12 mouse cellular contexts compared by ENCODE assay signal in genomic region chr11:76337764-76338163, GRCm38 (mm10).
DNase-seq lines count a peak whose midpoint lies in the region; ATAC-seq lines count a peak whose summit lies in the region.
"Had no signal": no experiment of that assay in that cellular context is flagged by ENCODE, and none has a peak within 500 bp of the region (broad histone marks: within the 10 kb centered on the region; RNA-seq: fewer than 3 reads in every experiment).

No protein-coding gene starts in this region.

- 14% methylated on average over 7 of the region's 7 CpGs for WGBS in heart, embryonic 12.5 days
- 8% methylated on average over 7 of the region's 7 CpGs for WGBS in lung, embryonic 16.5 days

- H3K9me3 ChIP-seq in heart, embryonic 12.5 days (replicated peaks) = no peaks in the 10 kb centered on the region
- H3K9me3 ChIP-seq in lung, embryonic 16.5 days (ENCODE audit: control insufficient read depth, low read length) = no peaks in the 10 kb centered on the region
- H3K9me3 ChIP-seq: megakaryocyte, embryonic 14.5 days had no signal

- H3K4me2 ChIP-seq in heart, embryonic 12.5 days = peak overlapping the region; percentile 46
- peak overlapping the region; percentile 38 for H3K4me2 ChIP-seq in lung, embryonic 16.5 days (ENCODE audit: low read depth, low read length)

- H3K9ac ChIP-seq in heart, embryonic 12.5 days = no peak overlapping the region
- no peak overlapping the region for H3K9ac ChIP-seq in lung, embryonic 16.5 days (ENCODE audit: low read length)

- intact Hi-C loops in heart, postnatal 25 days (cut with DNase I) = no loop called here

- DNase-seq in heart, postnatal 25 days (ENCODE audit: low spot score) = no peak
- peak; percentile 54 for DNase-seq in testis, postnatal 10 days (ENCODE audit: low spot score)
- DNase-seq in testis, postnatal 14 days (ENCODE audit: low spot score) = no peak
- no peak for DNase-seq in urinary bladder, postnatal 14 days (ENCODE audit: low spot score)
- no peak for DNase-seq in adrenal gland, postnatal 14 days
- no peak for DNase-seq in yolk sac, embryonic 10.5 days (ENCODE audit: low spot score)
- DNase-seq: cerebellum, postnatal 14 days had no signal

- no peak overlapping the region for H3K27ac ChIP-seq in heart, embryonic 12.5 days (ENCODE audit: poor library complexity, severe bottlenecking)
- peak overlapping the region; percentile 18; the same call in 1 of the 2 replicates for H3K27ac ChIP-seq in lung, embryonic 16.5 days (ENCODE audit: low read length)
- H3K27ac ChIP-seq: layer of hippocampus, adult 2 months had no signal

- no peaks in the 10 kb centered on the region for H3K27me3 ChIP-seq in heart, embryonic 12.5 days (replicated peaks)
- no peaks in the 10 kb centered on the region for H3K27me3 ChIP-seq in lung, embryonic 16.5 days (ENCODE audit: control insufficient read depth, insufficient read depth, low read depth, low read length)

- H3K36me3 ChIP-seq in heart, embryonic 12.5 days = no peaks in the 10 kb centered on the region
- no peaks in the 10 kb centered on the region for H3K36me3 ChIP-seq in lung, embryonic 16.5 days (ENCODE audit: control insufficient read depth, insufficient read depth, low read length)

- peaks cover 14% of the 10 kb centered on the region; the same call in 1 of the 2 replicates for H3K4me1 ChIP-seq in heart, embryonic 12.5 days (replicated peaks)
- H3K4me1 ChIP-seq in lung, embryonic 16.5 days (replicated peaks; ENCODE audit: control insufficient read depth, insufficient read depth, low read length) = peaks cover 33% of the 10 kb centered on the region
- H3K4me1 ChIP-seq: megakaryocyte, embryonic 14.5 days had no signal

- no peak for ATAC-seq in heart, embryonic 12.5 days (ENCODE audit: insufficient number of reproducible peaks, low FRiP score)
- no peak for ATAC-seq in lung, embryonic 16.5 days (ENCODE audit: low read depth)
- ATAC-seq: activated CD4-positive, CD25-positive, alpha-beta regulatory T cell, adult 4 months had no signal

- no peak overlapping the region for H3K4me3 ChIP-seq in heart, embryonic 12.5 days
- H3K4me3 ChIP-seq in lung, embryonic 16.5 days (ENCODE audit: low read length) = no peak overlapping the region
- H3K4me3 ChIP-seq: layer of hippocampus, adult 2 months; megakaryocyte, embryonic 14.5 days had no signal
